Mouse (Mus musculus): ENCODE data around the gene Nop9. TPM values are rescaled to one million over a fixed set of nuclear protein-coding genes. Genes with fewer than 3 reads are reported as not detected.

Nop9 gene
- polyA plus RNA-seq, 2 experiments, result 23.5 to 37.6 TPM

GRCm38 (mm10) chr14:55707397-55707796 lies 38.1 kb upstream of the Nop9 start:
- H3K9me3 ChIP-seq (ENCODE audit: control insufficient read depth, low read length), result no peaks in the 10 kb centered on the region
- no peaks in the 10 kb centered on the region; the same call in 1 of the 2 replicates for H3K27me3 ChIP-seq (ENCODE audit: control insufficient read depth, insufficient read depth, low read length)
- no peak for TF ChIP-seq POLR2A (IDR thresholded peaks at IDR 0.05; ENCODE audit: borderline replicate concordance, extremely low read depth, insufficient read depth, insufficient read length)
- ATAC-seq (ENCODE audit: low FRiP score, low read depth) (no peak), DNase-seq (ENCODE audit: low spot score) (no peak)
- no peak overlapping the region for H3K4me3 ChIP-seq (replicated peaks; ENCODE audit: low read length)
- H3K36me3 ChIP-seq (ENCODE audit: control insufficient read depth, insufficient read depth, low read length), result no peaks in the 10 kb centered on the region
- 81% methylated on average over 5 of the region's 5 CpGs for WGBS
- no peak overlapping the region for H3K9ac ChIP-seq (ENCODE audit: low read depth, low read length, severe bottlenecking)
- H3K27ac ChIP-seq (replicated peaks; ENCODE audit: low read depth, low read length), result no peak overlapping the region
- H3K4me1 ChIP-seq (ENCODE audit: control insufficient read depth, insufficient read depth, low read length), result no peaks in the 10 kb centered on the region
- no peak overlapping the region for H3K4me2 ChIP-seq (replicated peaks; ENCODE audit: low read depth, low read length, severe bottlenecking)

GRCm38 (mm10) chr14:55709509-55709908 lies 36.0 kb upstream of the Nop9 start:
- no peak for TF ChIP-seq POLR2A (IDR thresholded peaks at IDR 0.05; ENCODE audit: borderline replicate concordance, extremely low read depth, insufficient read depth, insufficient read length)
- DNase-seq (ENCODE audit: low spot score) (no peak), ATAC-seq (ENCODE audit: low FRiP score, low read depth) (no peak)
- 76% methylated on average over 4 of the region's 4 CpGs for WGBS
- Histone ChIP-seq H3K4me3 (replicated peaks; ENCODE audit: low read length) (no peak overlapping the region), H3K9me3 (ENCODE audit: control insufficient read depth, low read length) (no peaks in the 10 kb centered on the region), H3K9ac (ENCODE audit: low read depth, low read length, severe bottlenecking) (no peak overlapping the region), H3K4me1 (ENCODE audit: control insufficient read depth, insufficient read depth, low read length) (peaks cover 6% of the 10 kb centered on the region; the same call in 1 of the 2 replicates), H3K27ac (replicated peaks; ENCODE audit: low read depth, low read length) (no peak overlapping the region), H3K4me2 (replicated peaks; ENCODE audit: low read depth, low read length, severe bottlenecking) (no peak overlapping the region), H3K27me3 (ENCODE audit: control insufficient read depth, insufficient read depth, low read length) (peaks cover 6% of the 10 kb centered on the region), H3K36me3 (ENCODE audit: control insufficient read depth, insufficient read depth, low read length) (no peaks in the 10 kb centered on the region)

- 72% methylated on average over 7 of the region's 7 CpGs for WGBS
- Histone ChIP-seq H3K36me3 (ENCODE audit: control insufficient read depth, insufficient read depth, low read length) (peaks cover 7% of the 10 kb centered on the region), H3K9ac (ENCODE audit: low read depth, low read length, severe bottlenecking) (no peak overlapping the region), H3K9me3 (ENCODE audit: control insufficient read depth, low read length) (no peaks in the 10 kb centered on the region), H3K27ac (replicated peaks; ENCODE audit: low read depth, low read length) (no peak overlapping the region), H3K4me1 (ENCODE audit: control insufficient read depth, insufficient read depth, low read length) (peaks cover 6% of the 10 kb centered on the region; the same call in 1 of the 2 replicates), H3K4me2 (replicated peaks; ENCODE audit: low read depth, low read length, severe bottlenecking) (no peak overlapping the region), H3K27me3 (ENCODE audit: control insufficient read depth, insufficient read depth, low read length) (peaks cover 6% of the 10 kb centered on the region), H3K4me3 (replicated peaks; ENCODE audit: low read length) (no peak overlapping the region)
- DNase-seq (ENCODE audit: low spot score), result no peak
- no peak for TF ChIP-seq POLR2A (IDR thresholded peaks at IDR 0.05; ENCODE audit: borderline replicate concordance, extremely low read depth, insufficient read depth, insufficient read length)
- no peak for ATAC-seq (ENCODE audit: low FRiP score, low read depth)
These were observed 33.7 kb upstream of the Nop9 start for GRCm38 (mm10) chr14:55711786-55712185.

GRCm38 (mm10) chr14:55713007-55713728 lies 32.3 kb upstream of the Nop9 start:
- H3K36me3 ChIP-seq (ENCODE audit: control insufficient read depth, insufficient read depth, low read length), result peaks cover 19% of the 10 kb centered on the region
- DNase-seq (ENCODE audit: low spot score) (peak; percentile 33), ATAC-seq (ENCODE audit: low FRiP score, low read depth) (peak; percentile 45; the same call in 1 of the 2 replicates)
- H3K4me1 ChIP-seq (ENCODE audit: control insufficient read depth, insufficient read depth, low read length), result peaks cover 6% of the 10 kb centered on the region; the same call in 1 of the 2 replicates
- no peak for TF ChIP-seq POLR2A (IDR thresholded peaks at IDR 0.05; ENCODE audit: borderline replicate concordance, extremely low read depth, insufficient read depth, insufficient read length)
- peak overlapping the region; percentile 31; the same call in 1 of the 2 replicates for H3K9ac ChIP-seq (ENCODE audit: low read depth, low read length, severe bottlenecking)
- WGBS, result 9% methylated on average over 25 of the region's 25 CpGs
- H3K4me2 ChIP-seq (replicated peaks; ENCODE audit: low read depth, low read length, severe bottlenecking), result peak overlapping the region; percentile 36
- H3K9me3 ChIP-seq (ENCODE audit: control insufficient read depth, low read length), result no peaks in the 10 kb centered on the region
- H3K4me3 ChIP-seq (replicated peaks; ENCODE audit: low read length), result peak overlapping the region; percentile 17
- H3K27me3 ChIP-seq (ENCODE audit: control insufficient read depth, insufficient read depth, low read length), result peaks cover 6% of the 10 kb centered on the region
- H3K27ac ChIP-seq (replicated peaks; ENCODE audit: low read depth, low read length), result no peak overlapping the region

- Histone ChIP-seq H3K4me2 (replicated peaks; ENCODE audit: low read depth, low read length, severe bottlenecking) (peak within 1 kb of the TSS; percentile 36), H3K4me3 (replicated peaks; ENCODE audit: low read length) (peak within 1 kb of the TSS; percentile 17), H3K27ac (replicated peaks; ENCODE audit: low read depth, low read length) (no peak within 1 kb of the TSS), H3K36me3 (ENCODE audit: control insufficient read depth, insufficient read depth, low read length) (peaks cover 25% of the 10 kb centered on the region), H3K9ac (ENCODE audit: low read depth, low read length, severe bottlenecking) (peak within 1 kb of the TSS; percentile 31; the same call in 1 of the 2 replicates), H3K27me3 (ENCODE audit: control insufficient read depth, insufficient read depth, low read length) (peaks cover 6% of the 10 kb centered on the region), H3K9me3 (ENCODE audit: control insufficient read depth, low read length) (no peaks in the 10 kb centered on the region), H3K4me1 (ENCODE audit: control insufficient read depth, insufficient read depth, low read length) (peaks cover 6% of the 10 kb centered on the region; the same call in 1 of the 2 replicates)
- DNase-seq (ENCODE audit: low spot score), result no peak
- TF ChIP-seq POLR2A (IDR thresholded peaks at IDR 0.05; ENCODE audit: borderline replicate concordance, extremely low read depth, insufficient read depth, insufficient read length), result no peak
- WGBS, result 18% methylated on average over 4 of the region's 4 CpGs
- no peak for ATAC-seq (ENCODE audit: low FRiP score, low read depth)
These were observed 31.8 kb upstream of the Nop9 start, which contains the start of gene Tgm1 for GRCm38 (mm10) chr14:55713729-55714122. Tgm1 (minus strand) TSS chr14:55713926.

Data from limb, embryonic 14.5 days (tissue).